Mouse (Mus musculus) lung, postnatal 0 days (tissue): Measurements from ENCODE around the gene Bcorl1.

Source experiments
- CTCF ChIP-seq: IDR thresholded peaks from 2 replicates; pipeline ENCODE4 v1.5.1; 2016; ENCODE audit warnings: antibody characterized with exemption, mild to moderate bottlenecking
- EP300 ChIP-seq: IDR thresholded peaks from 2 replicates; pipeline ENCODE4 v1.6.1; 2016; ENCODE audit warnings: antibody characterized with exemption, mild to moderate bottlenecking, control low read depth

- no peak for TF ChIP-seq CTCF
- TF ChIP-seq EP300, result peak; percentile 27; the same call in 1 of the 2 replicates
Observed at GRCm38 (mm10) chrX:48428241-48428640, 87.1 kb downstream of the Bcorl1 start.
